Mouse (Mus musculus) MEL (cell line): ENCODE data around the gene H2-Q6.
"Not testable (repeated sequence)": the region's sequence is repeated elsewhere in the genome, so short reads cannot be mapped to it uniquely, and the experiment has no call there.

Source experiments
- CHD2 ChIP-seq: IDR thresholded peaks from 2 replicates; pipeline ENCODE4 v1.6.1; 2011; ENCODE audit warnings: low read length, improper control_type of control experiment
- CTCF ChIP-seq, 3 experiments: IDR thresholded peaks in 2 of 3; conservative IDR thresholded peaks in 1 of 3; 2 replicates each; pipeline ENCODE4 v1.5.1; 2011 to 2012; ENCODE audit warnings: low read length in 3 of 3, low read depth in 2 of 3, mild to moderate bottlenecking in 2 of 3, improper control_type of control experiment in 1 of 3, inconsistent platforms in 1 of 3, mixed read lengths in 1 of 3, moderate library complexity in 1 of 3; ENCODE audit not compliant: control insufficient read depth in 1 of 3, insufficient read depth in 1 of 3, poor library complexity in 1 of 3, severe bottlenecking in 1 of 3
- ETS1 ChIP-seq: IDR thresholded peaks from 2 replicates; pipeline ENCODE4 v1.6.1; 2012; ENCODE audit warnings: low read depth, mild to moderate bottlenecking, inconsistent platforms, low read length, improper control_type of control experiment, moderate library complexity
- POLR2A ChIP-seq, 2 experiments: IDR thresholded peaks; 2 replicates each; pipeline ENCODE4 v1.6.1; 2011 to 2012; ENCODE audit warnings: low read length in 2 of 2, mild to moderate bottlenecking in 2 of 2, control low read depth in 1 of 2, improper control_type of control experiment in 1 of 2, low read depth in 1 of 2, moderate library complexity in 1 of 2; ENCODE audit not compliant: control insufficient read depth in 1 of 2, insufficient read depth in 1 of 2, poor library complexity in 1 of 2

- TF ChIP-seq CTCF (IDR thresholded peaks at IDR 0.05 in 2 of 3, conservative IDR thresholded peaks at IDR 0.05 in 1 of 3; ENCODE audit: control insufficient read depth in 1 of 3, insufficient read depth in 1 of 3, low read depth in 2 of 3, low read length in 3 of 3, poor library complexity in 1 of 3, severe bottlenecking in 1 of 3); POLR2A (IDR thresholded peaks at IDR 0.05; ENCODE audit: control insufficient read depth in 1 of 2, insufficient read depth in 1 of 2, low read depth in 1 of 2, low read length in 2 of 2, poor library complexity in 1 of 2); ETS1; CHD2: not testable (repeated sequence)
Observed at GRCm38 (mm10) chr17:35422360-35422759, 2.3 kb upstream of the H2-Q6 start.
